Mouse (Mus musculus) intestine, embryonic 16.5 days (tissue): ENCODE results near the gene Nlgn2. TPM values are rescaled to one million over a fixed set of nuclear protein-coding genes. Genes with fewer than 3 reads are reported as not detected.
A peak's percentile ranks its signal among the peaks of the same experiment; 100 is the strongest.

Source experiments
- ATAC-seq: fragments of 200-750 bp; cut with Nextera tagmentation; 2 replicates; pipeline ENCODE4 v1.8.0; 2017; ENCODE audit warnings: moderate TSS enrichment, moderate library complexity
- H3K27ac ChIP-seq: fragments of 300-500 bp; sonication (generic); 2 replicates; pipeline ENCODE4 v1.5.1; 2014; ENCODE audit warnings: mild to moderate bottlenecking, low read length
- H3K27me3 ChIP-seq: fragments of 300-500 bp; sonication (generic); replicated peaks from 2 replicates; pipeline ENCODE4 v1.6.1; 2014; ENCODE audit warnings: low read length, control low read depth, mixed read lengths; ENCODE audit not compliant: control insufficient read depth, insufficient read depth
- H3K36me3 ChIP-seq: fragments of 300-500 bp; sonication (generic); 2 replicates; pipeline ENCODE4 v1.6.1; 2014; ENCODE audit warnings: low read length, control low read depth; ENCODE audit not compliant: control insufficient read depth, insufficient read depth
- H3K4me1 ChIP-seq: fragments of 300-500 bp; sonication (generic); 2 replicates; pipeline ENCODE4 v1.6.1; 2014; ENCODE audit warnings: low read length, control low read depth, mixed read lengths; ENCODE audit not compliant: control insufficient read depth, insufficient read depth
- H3K4me2 ChIP-seq: fragments of 300-500 bp; sonication (generic); 2 replicates; pipeline ENCODE4 v1.6.1; 2014; ENCODE audit warnings: low read depth, low read length, control low read depth
- H3K4me3 ChIP-seq: fragments of 300-500 bp; sonication (generic); 2 replicates; pipeline ENCODE4 v1.5.1; 2014; ENCODE audit warnings: mild to moderate bottlenecking, low read length
- H3K9ac ChIP-seq: fragments of 300-500 bp; sonication (generic); 2 replicates; pipeline ENCODE4 v1.6.1; 2014; ENCODE audit warnings: low read depth, low read length
- H3K9me3 ChIP-seq: fragments of 300-500 bp; sonication (generic); 2 replicates; pipeline ENCODE4 v1.6.1; 2016; ENCODE audit warnings: low read length, control low read depth; ENCODE audit not compliant: control insufficient read depth
- WGBS: fragments of 180-500 bp; shearing (Covaris S2); extraction: QIAGEN DNeasy Blood & Tissue Kit; methylation state at CpG from one replicate; pipeline ENCODE4 v1.1.7; 2014; 5-methylcytosine and 5-hydroxymethylcytosine counted together
- polyA plus RNA-seq: library from polyadenylated mRNA; unstranded; fragments of >200 nt; fragmentation: Nextera tagmentation; extraction: Ambion mirVana; gene quantifications from 2 replicates; pipeline ENCODE4 v1.2.1, GENCODE M21; 2015

Gene Nlgn2
- polyA plus RNA-seq, 1 experiment from 2014 or later: 4.1 TPM

GRCm38 (mm10) chr11:69880506-69880852, 42.9 kb upstream of the Nlgn2 start:
- no peaks in the 10 kb centered on the region for H3K27me3 ChIP-seq
- WGBS: 1% methylated on average over 18 of the region's 18 CpGs
- H3K36me3 ChIP-seq: no peaks in the 10 kb centered on the region
- H3K9me3 ChIP-seq: no peaks in the 10 kb centered on the region
- peak overlapping the region; percentile 84 for H3K4me2 ChIP-seq
- H3K4me1 ChIP-seq: peaks cover 40% of the 10 kb centered on the region
- peak; percentile 58 for ATAC-seq
- peak overlapping the region; percentile 50 for H3K4me3 ChIP-seq
- H3K9ac ChIP-seq: peak overlapping the region; percentile 71
- peak overlapping the region; percentile 88 for H3K27ac ChIP-seq

GRCm38 (mm10) chr11:69879711-69880110, 42.1 kb upstream of the Nlgn2 start:
- WGBS: 48% methylated on average over 15 of the region's 15 CpGs
- Histone ChIP-seq H3K27me3 (no peaks in the 10 kb centered on the region), H3K9ac (peak overlapping the region; percentile 71), H3K9me3 (no peaks in the 10 kb centered on the region), H3K4me2 (peak overlapping the region; percentile 84), H3K4me3 (peak overlapping the region; percentile 50), H3K4me1 (peaks cover 40% of the 10 kb centered on the region), H3K36me3 (no peaks in the 10 kb centered on the region), H3K27ac (0 out of 2 replicates have a peak overlapping the region, but pooled peaks have one; percentile 8)
- ATAC-seq: no peak

- H3K27me3 ChIP-seq: no peaks in the 10 kb centered on the region
- H3K4me1 ChIP-seq: peaks cover 40% of the 10 kb centered on the region
- H3K36me3 ChIP-seq: no peaks in the 10 kb centered on the region
- 85% methylated on average over 6 of the region's 6 CpGs for WGBS
- peak overlapping the region; percentile 50 for H3K4me3 ChIP-seq
- H3K9ac ChIP-seq: peak overlapping the region; percentile 71
- ATAC-seq: no peak
- H3K27ac ChIP-seq: no peak overlapping the region
- H3K9me3 ChIP-seq: no peaks in the 10 kb centered on the region
- H3K4me2 ChIP-seq: peak overlapping the region; percentile 84
Observed at GRCm38 (mm10) chr11:69878952-69879351, 41.4 kb upstream of the Nlgn2 start.

GRCm38 (mm10) chr11:69878399-69878798, 40.8 kb upstream of the Nlgn2 start:
- Histone ChIP-seq H3K27ac (no peak overlapping the region), H3K36me3 (no peaks in the 10 kb centered on the region), H3K4me1 (peaks cover 40% of the 10 kb centered on the region), H3K4me3 (no peak overlapping the region), H3K9ac (no peak overlapping the region), H3K27me3 (no peaks in the 10 kb centered on the region), H3K4me2 (no peak overlapping the region), H3K9me3 (no peaks in the 10 kb centered on the region)
- WGBS: 70% methylated on average over 3 of the region's 3 CpGs
- no peak for ATAC-seq

GRCm38 (mm10) chr11:69877878-69878277, 40.3 kb upstream of the Nlgn2 start, which contains the start of gene Tmem95:
TSS of gene Tmem95 (minus strand) at chr11:69878018.
- Histone ChIP-seq H3K9me3 (no peaks in the 10 kb centered on the region), H3K36me3 (no peaks in the 10 kb centered on the region), H3K27ac (no peak within 1 kb of the TSS), H3K4me2 (peak within 1 kb of the TSS; percentile 24; the same call in 1 of the 2 replicates), H3K9ac (peak within 1 kb of the TSS; percentile 41; the same call in 1 of the 2 replicates), H3K27me3 (no peaks in the 10 kb centered on the region), H3K4me3 (no peak within 1 kb of the TSS), H3K4me1 (peaks cover 40% of the 10 kb centered on the region)
- 90% methylated on average over 11 of the region's 11 CpGs for WGBS
- no peak for ATAC-seq

GRCm38 (mm10) chr11:69876867-69877266, 39.3 kb upstream of the Nlgn2 start:
- Histone ChIP-seq H3K36me3 (no peaks in the 10 kb centered on the region), H3K9me3 (no peaks in the 10 kb centered on the region), H3K4me2 (peak overlapping the region; percentile 24; the same call in 1 of the 2 replicates), H3K4me3 (no peak overlapping the region), H3K4me1 (peaks cover 40% of the 10 kb centered on the region), H3K27me3 (no peaks in the 10 kb centered on the region), H3K27ac (0 out of 2 replicates have a peak overlapping the region, but pooled peaks have one; percentile 26), H3K9ac (peak overlapping the region; percentile 41; the same call in 1 of the 2 replicates)
- ATAC-seq: 0 out of 2 replicates have a peak, but pooled peaks have one; percentile 10
- 7% methylated on average over 12 of the region's 12 CpGs for WGBS

GRCm38 (mm10) chr11:69876186-69876585, 38.6 kb upstream of the Nlgn2 start:
- Histone ChIP-seq H3K9me3 (no peaks in the 10 kb centered on the region), H3K9ac (peak overlapping the region; percentile 14; the same call in 1 of the 2 replicates), H3K4me2 (no peak overlapping the region), H3K4me1 (peaks cover 33% of the 10 kb centered on the region), H3K27me3 (no peaks in the 10 kb centered on the region), H3K27ac (peak overlapping the region; percentile 26; the same call in 1 of the 2 replicates), H3K36me3 (no peaks in the 10 kb centered on the region), H3K4me3 (no peak overlapping the region)
- 48% methylated on average over 7 of the region's 7 CpGs for WGBS
- no peak for ATAC-seq

GRCm38 (mm10) chr11:69872451-69872850, 34.9 kb upstream of the Nlgn2 start:
- H3K4me1 ChIP-seq: peaks cover 13% of the 10 kb centered on the region
- no peak overlapping the region for H3K4me2 ChIP-seq
- no peaks in the 10 kb centered on the region for H3K9me3 ChIP-seq
- ATAC-seq: no peak
- H3K27ac ChIP-seq: no peak overlapping the region
- WGBS: 73% methylated on average over 4 of the region's 4 CpGs
- H3K36me3 ChIP-seq: no peaks in the 10 kb centered on the region
- no peaks in the 10 kb centered on the region for H3K27me3 ChIP-seq
- no peak overlapping the region for H3K9ac ChIP-seq
- H3K4me3 ChIP-seq: no peak overlapping the region

GRCm38 (mm10) chr11:69871822-69872221, 34.2 kb upstream of the Nlgn2 start:
- no peaks in the 10 kb centered on the region for H3K9me3 ChIP-seq
- H3K9ac ChIP-seq: no peak overlapping the region
- 86% methylated on average over 7 of the region's 7 CpGs for WGBS
- H3K36me3 ChIP-seq: no peaks in the 10 kb centered on the region
- no peak overlapping the region for H3K4me2 ChIP-seq
- H3K4me3 ChIP-seq: no peak overlapping the region
- H3K27ac ChIP-seq: no peak overlapping the region
- H3K4me1 ChIP-seq: peaks cover 9% of the 10 kb centered on the region
- no peaks in the 10 kb centered on the region for H3K27me3 ChIP-seq
- ATAC-seq: no peak
